ENCODE assay signal across 9 mouse cellular contexts in genomic region chr9:41272596-41272995, GRCm38 (mm10).
DNase-seq lines count a peak whose midpoint lies in the region; ATAC-seq lines count a peak whose summit lies in the region.
"Had no signal": no experiment of that assay in that cellular context is flagged by ENCODE, and none has a peak within 500 bp of the region (broad histone marks: within the 10 kb centered on the region; RNA-seq: fewer than 3 reads in every experiment).

No protein-coding gene starts in this region.

- no peaks in the 10 kb centered on the region for H3K27me3 ChIP-seq in heart, embryonic 14.5 days (ENCODE audit: control insufficient read depth, insufficient read depth, low read length)

- 32% methylated on average over 6 of the region's 6 CpGs for WGBS in heart, embryonic 14.5 days

- H3K9me3 ChIP-seq in heart, embryonic 14.5 days (ENCODE audit: control insufficient read depth, low read length): no peaks in the 10 kb centered on the region

- no peak for ATAC-seq in heart, embryonic 14.5 days (ENCODE audit: insufficient number of reproducible peaks, insufficient read depth, low FRiP score, low read depth)

- peaks cover 4 to 9% of the 10 kb centered on the region in 2 experiments; a peak in 2 of 4 replicates for H3K4me1 ChIP-seq in heart, embryonic 14.5 days (ENCODE audit: control insufficient read depth in 2 of 2, insufficient read depth in 2 of 2, low read length in 2 of 2)
- H3K4me1 ChIP-seq: megakaryocyte, embryonic 14.5 days had no signal

- H3K4me2 ChIP-seq in heart, embryonic 14.5 days (ENCODE audit: low read length): peak overlapping the region; percentile 88

- H3K36me3 ChIP-seq in heart, embryonic 14.5 days (ENCODE audit: control insufficient read depth, insufficient read depth, low read length): no peaks in the 10 kb centered on the region

- H3K9ac ChIP-seq in heart, embryonic 14.5 days (ENCODE audit: low read length): no peak overlapping the region; the same call in 1 of the 2 replicates

- no peak overlapping the region for H3K4me3 ChIP-seq in heart, embryonic 14.5 days (ENCODE audit: control insufficient read depth in 1 of 2, insufficient read depth in 1 of 2, low read depth in 1 of 2, low read length in 2 of 2)
- H3K4me3 ChIP-seq: megakaryocyte, embryonic 14.5 days had no signal

- DNase-seq in heart, adult 11 months: peak; percentile 79
- DNase-seq in heart, adult 8-10 months (ENCODE audit: low spot score): no peak
- peak; percentile 25 for DNase-seq in embryo, embryonic 10 days (ENCODE audit: low spot score)
- peak; percentile 9 to 29 for DNase-seq in lung, postnatal 4 days
- DNase-seq in layer of hippocampus, adult 9-10 months (ENCODE audit: low spot score): no peak
- DNase-seq in frontal cortex, postnatal 25 days (ENCODE audit: low spot score in 2 of 2): no peak
- no peak for DNase-seq in cerebellum, postnatal 14 days

- H3K27ac ChIP-seq in heart, embryonic 14.5 days (replicated peaks in 1 of 2; ENCODE audit: control insufficient read depth in 1 of 2, insufficient read depth in 1 of 2, low read depth in 2 of 2, low read length in 2 of 2): no peak overlapping the region

Comparison
In these comparisons a context has a peak if more than half of its experiments do, and no peak if none do; other contexts are left out.
1. DNase-seq: peak in heart, adult 11 months (single experiment), embryo, embryonic 10 days (single experiment) and lung, postnatal 4 days (2 of 2); none in heart, adult 8-10 months (single experiment), layer of hippocampus, adult 9-10 months (single experiment), frontal cortex, postnatal 25 days (0 of 2) and cerebellum, postnatal 14 days (0 of 2).